Mouse (Mus musculus): Measurements from ENCODE around the gene Spata25. TPM values are rescaled to one million over a fixed set of nuclear protein-coding genes. Genes with fewer than 3 reads are reported as not detected.

The Spata25 gene
- polyA plus RNA-seq, 1 experiment: 0.40 TPM

DNA sequence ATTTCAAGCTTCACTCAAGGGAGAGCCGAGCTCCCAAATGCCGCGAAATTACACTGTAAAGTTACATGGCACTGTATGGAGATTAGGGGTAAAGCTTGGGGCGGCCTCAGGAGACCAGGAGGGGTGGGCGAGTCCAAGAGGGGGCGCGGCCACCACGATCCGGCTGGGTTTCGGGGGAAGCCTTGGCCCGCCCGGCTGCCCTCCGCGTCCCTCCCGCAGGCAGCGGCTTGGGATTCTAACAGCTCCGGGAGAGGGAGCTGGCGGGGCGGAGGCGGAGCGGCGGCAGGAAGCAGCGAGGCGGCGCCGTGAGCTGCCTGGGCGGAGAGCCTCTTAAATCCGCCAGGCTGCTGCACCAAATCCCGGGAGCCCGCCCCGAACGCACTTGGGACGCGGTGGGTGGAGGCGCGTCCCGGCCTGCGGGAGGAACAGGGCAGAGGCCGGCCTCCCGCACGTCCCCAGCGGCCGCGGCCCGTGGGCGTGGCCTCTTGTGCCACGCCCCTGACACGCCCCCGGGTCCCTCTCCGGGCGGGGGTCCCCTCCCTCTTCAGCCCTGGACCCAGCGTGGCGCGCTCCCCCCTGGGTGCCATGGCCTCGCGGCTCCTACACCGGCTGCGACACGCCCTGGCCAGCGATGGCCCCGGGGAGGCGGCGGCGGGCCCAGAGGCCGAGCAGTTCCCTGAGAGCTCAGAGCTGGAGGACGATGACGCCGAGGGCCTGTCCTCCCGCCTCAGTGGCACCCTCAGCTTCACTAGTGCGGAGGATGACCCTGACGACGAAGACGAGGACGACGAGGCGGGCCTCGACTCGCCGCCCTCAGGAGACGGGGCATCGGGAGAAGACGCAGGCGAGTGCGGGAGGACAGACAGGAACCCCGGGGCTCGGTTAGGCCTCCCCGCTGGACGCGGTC is 42.6 kb downstream of the Spata25 start, which contains the start of gene Snx21:
TSS of gene Snx21 (plus strand) at position 343 of the 907 bp plus-strand sequence.
- no peaks in the 10 kb centered on the region for H3K79me2 ChIP-seq (ENCODE audit: control insufficient read depth, insufficient read depth)
- H3K4me2 ChIP-seq (ENCODE audit: low read depth): peak within 1 kb of the TSS; percentile 98
- TF ChIP-seq TCF3 (IDR thresholded peaks at IDR 0.05; ENCODE audit: insufficient read length, low read depth) (no peak), SRF (IDR thresholded peaks at IDR 0.05; ENCODE audit: control insufficient read depth, insufficient read length, low read depth) (no peak), CEBPB (IDR thresholded peaks at IDR 0.05; ENCODE audit: insufficient read depth, poor library complexity, severe bottlenecking) (no peak), MAX (IDR thresholded peaks at IDR 0.05; ENCODE audit: low read depth) (no peak), USF1 (IDR thresholded peaks at IDR 0.05; ENCODE audit: low read depth) (no peak), MYOG (IDR thresholded peaks at IDR 0.05; ENCODE audit: control insufficient read depth in 1 of 3, insufficient read depth in 1 of 3, insufficient read length in 2 of 3, low read depth in 2 of 3) (no peak), TCF12 (IDR thresholded peaks at IDR 0.05; ENCODE audit: insufficient read depth, poor library complexity, severe bottlenecking) (no peak), E2F4 (IDR thresholded peaks at IDR 0.05; ENCODE audit: insufficient read depth) (no peak), REST (IDR thresholded peaks at IDR 0.05; ENCODE audit: insufficient read depth, insufficient read length) (no peak), MYOD1 (IDR thresholded peaks at IDR 0.05; ENCODE audit: control insufficient read depth in 1 of 3, insufficient read length in 2 of 3, low read depth in 2 of 3) (peak in 1 of 3 experiments; percentile 3), POLR2AphosphoS2 (IDR thresholded peaks at IDR 0.05; ENCODE audit: insufficient read length, low read depth) (peak; percentile 81), POLR2A (IDR thresholded peaks at IDR 0.05; ENCODE audit: insufficient read length, low read depth) (peak; percentile 84)
- peaks cover 10% of the 10 kb centered on the region for H3K36me3 ChIP-seq (ENCODE audit: control insufficient read depth, insufficient read depth)
- H3K27me3 ChIP-seq (ENCODE audit: control insufficient read depth, insufficient read depth, insufficient read length): no peaks in the 10 kb centered on the region
- peak within 1 kb of the TSS; percentile 46 for H3K4me3 ChIP-seq
- peak within 1 kb of the TSS; percentile 70 for H3ac ChIP-seq (ENCODE audit: control insufficient read depth, insufficient read length)

DNA sequence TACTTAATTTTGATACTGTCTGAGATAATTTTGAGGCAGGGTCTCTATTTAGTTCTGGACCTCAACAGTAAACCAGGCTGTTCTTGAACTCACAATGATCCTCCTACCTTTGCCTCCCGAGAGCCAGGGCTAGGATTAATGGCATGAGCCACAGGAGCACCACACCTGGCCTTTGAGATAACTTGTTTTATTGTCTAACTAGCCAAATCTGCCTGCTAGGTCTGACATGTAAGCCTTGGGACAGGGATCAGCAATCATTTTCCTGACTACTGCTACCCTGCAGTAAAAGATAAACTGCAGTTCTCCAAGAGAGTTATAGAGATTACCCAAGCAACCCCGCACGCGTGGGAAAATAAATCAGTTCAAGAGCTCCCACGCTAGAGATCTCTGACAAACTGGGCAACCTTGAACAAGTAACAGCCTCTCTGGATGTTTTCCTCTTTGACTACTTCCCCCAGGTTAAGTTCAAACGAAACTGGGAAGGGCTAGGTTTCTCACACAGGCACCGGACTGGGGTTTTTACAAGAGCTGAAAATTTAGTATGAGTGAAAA is 43.4 kb downstream of the Spata25 start:
- TF ChIP-seq E2F4 (IDR thresholded peaks at IDR 0.05; ENCODE audit: insufficient read depth) (no peak), POLR2A (IDR thresholded peaks at IDR 0.05; ENCODE audit: insufficient read length, low read depth) (no peak), POLR2AphosphoS2 (IDR thresholded peaks at IDR 0.05; ENCODE audit: insufficient read length, low read depth) (no peak), REST (IDR thresholded peaks at IDR 0.05; ENCODE audit: insufficient read depth, insufficient read length) (no peak), TCF12 (IDR thresholded peaks at IDR 0.05; ENCODE audit: insufficient read depth, poor library complexity, severe bottlenecking) (no peak), SRF (IDR thresholded peaks at IDR 0.05; ENCODE audit: control insufficient read depth, insufficient read length, low read depth) (no peak), MAX (IDR thresholded peaks at IDR 0.05; ENCODE audit: low read depth) (no peak), CEBPB (IDR thresholded peaks at IDR 0.05; ENCODE audit: insufficient read depth, poor library complexity, severe bottlenecking) (no peak), MYOG (IDR thresholded peaks at IDR 0.05; ENCODE audit: control insufficient read depth in 1 of 3, insufficient read depth in 1 of 3, insufficient read length in 2 of 3, low read depth in 2 of 3) (no peak), USF1 (IDR thresholded peaks at IDR 0.05; ENCODE audit: low read depth) (no peak), TCF3 (IDR thresholded peaks at IDR 0.05; ENCODE audit: insufficient read length, low read depth) (no peak), MYOD1 (IDR thresholded peaks at IDR 0.05; ENCODE audit: control insufficient read depth in 1 of 3, insufficient read length in 2 of 3, low read depth in 2 of 3) (no peak)
- no peaks in the 10 kb centered on the region for H3K79me2 ChIP-seq (ENCODE audit: control insufficient read depth, insufficient read depth)
- H3ac ChIP-seq (ENCODE audit: control insufficient read depth, insufficient read length): peak overlapping the region; percentile 70
- peaks cover 10% of the 10 kb centered on the region for H3K36me3 ChIP-seq (ENCODE audit: control insufficient read depth, insufficient read depth)
- H3K4me2 ChIP-seq (ENCODE audit: low read depth): peak overlapping the region; percentile 98
- H3K27me3 ChIP-seq (ENCODE audit: control insufficient read depth, insufficient read depth, insufficient read length): no peaks in the 10 kb centered on the region
- peak overlapping the region; percentile 46 for H3K4me3 ChIP-seq

DNA sequence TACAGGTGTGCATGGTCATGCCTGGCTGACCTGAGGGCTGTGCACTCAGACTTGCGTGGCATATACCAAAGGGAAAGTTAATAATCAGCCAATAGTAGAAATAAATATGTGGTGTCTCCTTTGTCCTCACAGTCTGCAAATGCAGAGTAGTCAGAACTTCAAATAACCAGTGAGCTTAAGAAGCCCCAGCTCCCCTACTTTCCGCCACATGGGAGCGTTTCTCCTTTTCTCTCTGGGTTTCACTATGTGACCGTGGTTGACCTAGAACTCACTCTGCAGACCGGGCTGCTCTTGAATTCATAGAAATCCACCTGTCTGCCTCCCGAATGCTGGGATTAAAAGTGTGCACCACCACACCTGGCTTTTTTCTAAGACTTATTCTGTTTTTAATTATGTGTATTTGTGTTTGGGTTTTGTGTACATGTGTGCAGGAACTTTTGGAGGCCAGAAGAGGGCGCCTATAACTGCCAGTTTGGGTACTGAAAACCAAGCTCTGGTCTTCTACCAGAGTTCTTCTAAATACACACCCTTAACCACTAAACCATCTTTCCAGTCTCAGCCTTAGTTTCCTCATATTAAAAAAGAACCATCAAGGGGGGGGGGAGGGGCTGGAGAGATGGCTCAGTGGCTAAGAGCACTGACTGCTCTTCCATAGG is 44.3 kb downstream of the Spata25 start:
- Histone ChIP-seq H3K27me3 (ENCODE audit: control insufficient read depth, insufficient read depth, insufficient read length) (no peaks in the 10 kb centered on the region), H3K4me3 (peak overlapping the region; percentile 46)

DNA sequence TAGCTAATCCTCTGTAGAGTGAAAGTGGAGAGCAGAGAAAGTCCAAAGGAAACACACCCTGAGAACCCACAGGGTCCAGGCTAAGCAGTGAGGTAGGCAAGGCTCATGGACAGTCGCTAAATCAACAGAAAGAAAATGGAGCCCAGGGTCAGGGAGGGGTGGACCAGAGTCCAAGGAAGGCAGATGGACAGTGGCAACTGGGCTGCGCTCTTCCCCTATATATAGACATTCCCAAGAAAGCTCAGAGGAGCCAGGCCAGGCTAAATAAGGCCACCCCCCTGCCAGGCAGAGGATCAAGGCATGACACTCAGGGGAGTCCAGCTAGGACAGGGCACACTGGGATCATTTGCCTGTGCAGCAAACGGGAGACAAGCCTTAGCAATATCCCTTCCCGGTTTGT is 46.5 kb downstream of the Spata25 start:
- Histone ChIP-seq H3K4me3 (no peak overlapping the region), H3K36me3 (ENCODE audit: control insufficient read depth, insufficient read depth) (no peaks in the 10 kb centered on the region), H3K4me2 (ENCODE audit: low read depth) (peak overlapping the region; percentile 56), H3ac (ENCODE audit: control insufficient read depth, insufficient read length) (no peak overlapping the region), H3K27me3 (ENCODE audit: control insufficient read depth, insufficient read depth, insufficient read length) (no peaks in the 10 kb centered on the region), H3K79me2 (ENCODE audit: control insufficient read depth, insufficient read depth) (peaks cover 8% of the 10 kb centered on the region)
- TF ChIP-seq USF1 (IDR thresholded peaks at IDR 0.05; ENCODE audit: low read depth) (no peak), MYOD1 (IDR thresholded peaks at IDR 0.05; ENCODE audit: control insufficient read depth in 1 of 3, insufficient read length in 2 of 3, low read depth in 2 of 3) (peak; percentile 88 to 97 (median 92)), TCF12 (IDR thresholded peaks at IDR 0.05; ENCODE audit: insufficient read depth, poor library complexity, severe bottlenecking) (peak; percentile 25), CEBPB (IDR thresholded peaks at IDR 0.05; ENCODE audit: insufficient read depth, poor library complexity, severe bottlenecking) (no peak), TCF3 (IDR thresholded peaks at IDR 0.05; ENCODE audit: insufficient read length, low read depth) (peak; percentile 17), POLR2A (IDR thresholded peaks at IDR 0.05; ENCODE audit: insufficient read length, low read depth) (peak; percentile 48), MYOG (IDR thresholded peaks at IDR 0.05; ENCODE audit: control insufficient read depth in 1 of 3, insufficient read depth in 1 of 3, insufficient read length in 2 of 3, low read depth in 2 of 3) (peak in 1 of 3 experiments; percentile 24), SRF (IDR thresholded peaks at IDR 0.05; ENCODE audit: control insufficient read depth, insufficient read length, low read depth) (peak; percentile 95)

More for the DNA sequence above, 44.3 kb downstream of the Spata25 start:
- H3K4me2 ChIP-seq (ENCODE audit: low read depth): no peak overlapping the region
- peaks cover 10% of the 10 kb centered on the region for H3K36me3 ChIP-seq (ENCODE audit: control insufficient read depth, insufficient read depth)
- H3K79me2 ChIP-seq (ENCODE audit: control insufficient read depth, insufficient read depth): no peaks in the 10 kb centered on the region
- TF ChIP-seq E2F4 (IDR thresholded peaks at IDR 0.05; ENCODE audit: insufficient read depth): no peak
- TF ChIP-seq POLR2AphosphoS2 (IDR thresholded peaks at IDR 0.05; ENCODE audit: insufficient read length, low read depth): no peak
- TF ChIP-seq USF1 (IDR thresholded peaks at IDR 0.05; ENCODE audit: low read depth): no peak
- no peak for TF ChIP-seq MYOG (IDR thresholded peaks at IDR 0.05; ENCODE audit: control insufficient read depth in 1 of 3, insufficient read depth in 1 of 3, insufficient read length in 2 of 3, low read depth in 2 of 3)
- TF ChIP-seq POLR2A (IDR thresholded peaks at IDR 0.05; ENCODE audit: insufficient read length, low read depth): no peak
- TF ChIP-seq MYOD1 (IDR thresholded peaks at IDR 0.05; ENCODE audit: control insufficient read depth in 1 of 3, insufficient read length in 2 of 3, low read depth in 2 of 3): no peak
- H3ac ChIP-seq (ENCODE audit: control insufficient read depth, insufficient read length): no peak overlapping the region
